Mouse (Mus musculus) liver, embryonic 14.5 days (tissue): Measurements from ENCODE around the gene Usp19.

Source experiments
- CTCF ChIP-seq: IDR thresholded peaks from 2 replicates; pipeline ENCODE4 v1.5.1; 2016; ENCODE audit warnings: antibody characterized with exemption, low read depth, control low read depth
- EP300 ChIP-seq: IDR thresholded peaks from 2 replicates; pipeline ENCODE4 v1.6.1; 2016; ENCODE audit warnings: antibody characterized with exemption, low read depth

- no peak for TF ChIP-seq CTCF
- no peak for TF ChIP-seq EP300
These were observed 29.2 kb upstream of the Usp19 start, which contains the start of gene Klhdc8b for GRCm38 (mm10) chr9:108461181-108461631.
